In genomic region chr17:70847086-70847485, GRCm38 (mm10) we compare ENCODE assay signal across 8 mouse cellular contexts. TPM values are rescaled to one million over a fixed set of nuclear protein-coding genes. Genes with fewer than 3 reads are reported as not detected.
DNase-seq lines count a peak whose midpoint lies in the region; ATAC-seq and TF ChIP-seq lines count a peak whose summit lies in the region.

No protein-coding gene starts in this region.

- H3K27me3 ChIP-seq in limb, embryonic 11.5 days (ENCODE audit: control insufficient read depth, insufficient read depth, low read length) = no peaks in the 10 kb centered on the region
- H3K27me3 ChIP-seq in midbrain, embryonic 12.5 days = peaks cover 11% of the 10 kb centered on the region; the same call in 1 of the 2 replicates

- peak overlapping the region; percentile 34; the same call in 1 of the 2 replicates for H3K4me2 ChIP-seq in limb, embryonic 11.5 days (ENCODE audit: low read depth, severe bottlenecking)
- H3K4me2 ChIP-seq in midbrain, embryonic 12.5 days (replicated peaks) = no peak overlapping the region; the same call in 1 of the 2 replicates

- WGBS in limb, embryonic 11.5 days = 3% methylated on average over 4 of the region's 4 CpGs
- WGBS in midbrain, embryonic 12.5 days = 2% methylated on average over 4 of the region's 4 CpGs

- TF ChIP-seq POLR2A in cortical plate, adult 2 months (IDR thresholded peaks at IDR 0.05; ENCODE audit: extremely low read depth, insufficient read depth, low read length) = no peak

- peaks cover 7% of the 10 kb centered on the region for H3K36me3 ChIP-seq in limb, embryonic 11.5 days (ENCODE audit: control insufficient read depth, insufficient read depth, low read length)
- H3K36me3 ChIP-seq in midbrain, embryonic 12.5 days = peaks cover 32% of the 10 kb centered on the region

- ATAC-seq in hematopoietic stem cell, adult 5-6 weeks (replicated peaks in 1 of 2; ENCODE audit: insufficient read depth in 1 of 2, low FRiP score in 2 of 2, low TSS enrichment in 1 of 2, low read depth in 1 of 2, poor library complexity in 2 of 2, severe bottlenecking in 2 of 2) = peak; percentile 32 to 33
- no peak for ATAC-seq in limb, embryonic 11.5 days (ENCODE audit: insufficient number of reproducible peaks, low FRiP score, low TSS enrichment, low read depth)
- ATAC-seq in midbrain, embryonic 12.5 days (ENCODE audit: low FRiP score, low read depth) = no peak

- no peaks in the 10 kb centered on the region for H3K9me3 ChIP-seq in limb, embryonic 11.5 days (ENCODE audit: control insufficient read depth, low read length)
- H3K9me3 ChIP-seq in midbrain, embryonic 12.5 days = no peaks in the 10 kb centered on the region

- H3K27ac ChIP-seq in layer of hippocampus, adult 2 months = no peak overlapping the region
- no peak overlapping the region for H3K27ac ChIP-seq in cortical plate, adult 2 months (ENCODE audit: insufficient read depth, low read length)
- H3K27ac ChIP-seq in limb, embryonic 11.5 days (replicated peaks; ENCODE audit: low read depth, low read length) = no peak overlapping the region
- H3K27ac ChIP-seq in midbrain, embryonic 12.5 days (replicated peaks) = no peak overlapping the region

- DNase-seq in layer of hippocampus, adult 2 months (ENCODE audit: low spot score in 2 of 2) = no peak
- DNase-seq in layer of hippocampus, postnatal 36 days = no peak
- peak; percentile 63 for DNase-seq in limb, embryonic 11.5 days (ENCODE audit: low spot score)
- peak; percentile 65 for DNase-seq in thymus, postnatal 25 days
- no peak for DNase-seq in cerebellum, adult 9-10 months

- TF ChIP-seq CTCF in layer of hippocampus, adult 2 months (conservative IDR thresholded peaks at IDR 0.05) = peak; percentile 75
- TF ChIP-seq CTCF in cortical plate, adult 2 months (IDR thresholded peaks at IDR 0.05; ENCODE audit: extremely low read depth, insufficient read depth, low read length) = peak; percentile 25; the same call in 1 of the 2 replicates

- H3K4me3 ChIP-seq in layer of hippocampus, adult 2 months = no peak overlapping the region
- no peak overlapping the region for H3K4me3 ChIP-seq in cortical plate, adult 2 months (ENCODE audit: insufficient read depth, low read length)
- H3K4me3 ChIP-seq in limb, embryonic 11.5 days (ENCODE audit: low read depth, low read length) = peak overlapping the region; percentile 9
- no peak overlapping the region for H3K4me3 ChIP-seq in midbrain, embryonic 12.5 days

- H3K9ac ChIP-seq in limb, embryonic 11.5 days (ENCODE audit: low read length) = no peak overlapping the region
- peak overlapping the region; percentile 35 for H3K9ac ChIP-seq in midbrain, embryonic 12.5 days (replicated peaks)

- no peaks in the 10 kb centered on the region for H3K4me1 ChIP-seq in cortical plate, adult 2 months (ENCODE audit: control insufficient read depth, insufficient read depth, low read length)
- 0 out of 2 replicates have a peak, but pooled peaks cover 8% of the 10 kb centered on the region for H3K4me1 ChIP-seq in limb, embryonic 11.5 days (ENCODE audit: control insufficient read depth, insufficient read depth, low read length)
- peaks cover 32% of the 10 kb centered on the region for H3K4me1 ChIP-seq in midbrain, embryonic 12.5 days

RNA-seq across cellular contexts. Expression of gene Tgif1, which starts 6.3 kb away (rescaled TPM):
- 1 to 10 TPM; 1.4 to 1.7 TPM for total RNA-seq in layer of hippocampus, adult 2 months (2021)
- total RNA-seq in layer of hippocampus, postnatal 36 days (2021) = 1 to 10 TPM; 1.9 to 2.0 TPM
- polyA plus RNA-seq in cortical plate, adult 2 months (2012; rRNA removed) = 2.2 and 3.3 TPM in 2 replicates
- total RNA-seq in hematopoietic stem cell, adult 5-6 weeks (2017) = 78.9 and 84.6 TPM in 2 replicates
- 102 and 106 TPM in 2 replicates for polyA plus RNA-seq in limb, embryonic 11.5 days (2014; fragmentation: Nextera tagmentation; extraction: Ambion mirVana)
- 50.1 and 58.9 TPM in 2 replicates for polyA plus RNA-seq in midbrain, embryonic 12.5 days (2016; fragmentation: Nextera tagmentation; extraction: Ambion mirVana)

Comparison
In these comparisons a context has a peak if more than half of its experiments do, and no peak if none do; other contexts are left out.
1. DNase-seq: peak in limb, embryonic 11.5 days (single experiment) and thymus, postnatal 25 days (single experiment); none in layer of hippocampus, adult 2 months (0 of 2), layer of hippocampus, postnatal 36 days (0 of 2) and cerebellum, adult 9-10 months (single experiment).
2. ATAC-seq: peak in hematopoietic stem cell, adult 5-6 weeks (2 of 2); none in limb, embryonic 11.5 days (single experiment) and midbrain, embryonic 12.5 days (single experiment).
3. RNA of gene Tgif1, which starts 6.3 kb away (total RNA-seq): 78.9 to 84.6 TPM in hematopoietic stem cell, adult 5-6 weeks; 1.9 to 2.0 TPM in layer of hippocampus, postnatal 36 days and 1.4 to 1.7 TPM in layer of hippocampus, adult 2 months; every median in the first group is over 10 times any median in the second.